Mouse (Mus musculus): ENCODE measurements around the gene Foxred2. TPM values are rescaled to one million over a fixed set of nuclear protein-coding genes. Genes with fewer than 3 reads are reported as not detected.

Gene Foxred2
- polyA plus RNA-seq (2012; rRNA removed), result 1.0 and 1.1 TPM in 2 replicates

GRCm38 (mm10) chr15:77956404-77956901 is at the start of gene Foxred2:
TSS of gene Foxred2 (minus strand) at chr15:77956722.

GRCm38 (mm10) chr15:77970470-77971292 is 14.2 kb upstream of the Foxred2 start, which contains the start of gene Eif3d:
TSS of gene Eif3d (minus strand) at chr15:77970813.

DNA sequence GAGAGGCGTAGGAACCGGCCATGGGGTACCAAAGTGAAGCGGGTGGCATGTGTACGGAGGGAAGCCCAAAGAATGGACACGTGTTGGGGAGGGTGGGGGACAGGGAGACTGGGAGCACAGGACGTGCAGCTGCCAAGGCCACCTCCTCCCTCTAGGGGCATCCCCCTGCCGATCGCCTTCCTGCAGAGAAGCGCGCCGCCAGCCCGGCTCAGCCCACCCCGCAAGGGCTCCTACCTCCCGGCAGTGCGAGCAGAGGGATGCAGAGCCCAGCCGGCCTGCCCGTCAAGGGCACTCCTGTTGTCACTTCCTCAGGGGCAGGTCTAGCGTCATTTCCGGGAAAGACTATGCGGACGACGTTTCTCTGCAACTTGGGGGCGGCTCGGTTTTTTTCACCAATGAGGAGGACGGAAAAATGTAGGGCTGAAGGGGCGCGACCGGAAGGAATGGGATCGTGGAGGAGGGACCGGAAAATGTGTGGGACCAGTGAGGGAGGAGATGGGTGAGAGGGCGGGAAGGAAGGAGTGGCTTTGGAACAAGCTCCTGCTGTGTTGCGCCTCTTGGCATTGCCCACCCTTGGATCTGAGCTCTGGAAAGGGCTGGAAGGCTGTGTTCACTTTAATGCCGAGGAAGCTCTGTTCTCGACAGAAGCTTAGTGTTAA is 27.7 kb downstream of the Foxred2 start, which contains the start of gene Txn2:
Gene Txn2 (minus strand): TSS at position 334 of the 659 bp plus-strand sequence.

Other genes starting within 250 kb of the Foxred2 start
- 0.80 and 1.3 TPM in 2 replicates for gene Apol9b, start 227.7 kb downstream of the Foxred2 start, polyA plus RNA-seq (2012; rRNA removed)
- not detected in 2 replicates for gene Apol8, start 199.7 kb downstream of the Foxred2 start, polyA plus RNA-seq (2012; rRNA removed)
- 23.9 and 30.1 TPM in 2 replicates for gene Myh9, start 114.5 kb downstream of the Foxred2 start, polyA plus RNA-seq (2012; rRNA removed)
- gene Txn2, start 27.7 kb downstream of the Foxred2 start, polyA plus RNA-seq (2012; rRNA removed), result 194 and 238 TPM in 2 replicates
- gene Eif3d, start 14.1 kb upstream of the Foxred2 start, polyA plus RNA-seq (2012; rRNA removed), result 78.2 and 129 TPM in 2 replicates
- 0.02 and 0.08 TPM in 2 replicates for gene Cacng2, start 163.3 kb upstream of the Foxred2 start, polyA plus RNA-seq (2012; rRNA removed)
- 22.5 and 25.2 TPM in 2 replicates for gene Ift27, start 217.4 kb upstream of the Foxred2 start, polyA plus RNA-seq (2012; rRNA removed)
- gene Pvalb, start 249.7 kb upstream of the Foxred2 start, polyA plus RNA-seq (2012; rRNA removed), result 0.32 and 1.7 TPM in 2 replicates

Data from stomach, adult 2 months (tissue).